Mouse (Mus musculus) ES-E14 (cell line): ENCODE results near the gene Cmah.

Source experiments
- CHD2 ChIP-seq: IDR thresholded peaks from 2 replicates; pipeline ENCODE4 v1.6.1; 2014; ENCODE audit warnings: mild to moderate bottlenecking, low read depth, low read length, inconsistent platforms
- MAFK ChIP-seq: IDR thresholded peaks from 2 replicates; pipeline ENCODE4 v1.6.1; 2014; ENCODE audit warnings: mild to moderate bottlenecking, low read depth, low read length, inconsistent platforms; ENCODE audit not compliant: insufficient read depth
- ZC3H11A ChIP-seq: IDR thresholded peaks from 2 replicates; pipeline ENCODE4 v1.6.1; 2012; ENCODE audit warnings: low read depth, mild to moderate bottlenecking, inconsistent platforms, low read length, borderline replicate concordance

- TF ChIP-seq CHD2 (no peak), ZC3H11A (no peak), MAFK (no peak)
These were observed 45.8 kb downstream of the Cmah start for GRCm38 (mm10) chr13:24372893-24373599.
